Mouse (Mus musculus) MEL (cell line): ENCODE results near the gene Brsk2. TPM values are rescaled to one million over a fixed set of nuclear protein-coding genes. Genes with fewer than 3 reads are reported as not detected.

Experiments
- DNase-seq: peaks from one replicate; pipeline ENCODE4 v3.0.0; 2011; ENCODE audit warnings: low read depth, low spot score
- H3K27ac ChIP-seq: 2 replicates; pipeline ENCODE4 v1.5.1; 2012; ENCODE audit warnings: low read depth, mild to moderate bottlenecking, control low read depth, low read length, moderate library complexity; ENCODE audit not compliant: control insufficient read depth
- H3K27me3 ChIP-seq, 2 experiments: fragments of 150-350 bp in 1 of 2; sonication (generic) in 1 of 2; 2 replicates each; pipeline ENCODE4 v1.6.1; 2012; ENCODE audit warnings: low read length in 2 of 2, mild to moderate bottlenecking in 2 of 2, improper control_type of control experiment in 1 of 2, moderate library complexity in 1 of 2; ENCODE audit not compliant: insufficient read depth in 2 of 2, control insufficient read depth in 1 of 2
- H3K36me3 ChIP-seq, 2 experiments: 2 replicates each; pipeline ENCODE4 v1.6.1; 2012 to 2014; ENCODE audit warnings: low read length in 2 of 2, improper control_type of control experiment in 1 of 2, inconsistent platforms in 1 of 2, mild to moderate bottlenecking in 1 of 2; ENCODE audit not compliant: insufficient read depth in 2 of 2, control insufficient read depth in 1 of 2
- H3K4me1 ChIP-seq, 2 experiments: fragments of 150-350 bp in 1 of 2; sonication (generic) in 1 of 2; 2 replicates each; pipeline ENCODE4 v1.6.1; 2012; ENCODE audit warnings: low read length in 2 of 2, improper control_type of control experiment in 1 of 2, mild to moderate bottlenecking in 1 of 2; ENCODE audit not compliant: insufficient read depth in 2 of 2, control insufficient read depth in 1 of 2
- H3K4me3 ChIP-seq, 2 experiments: fragments of 150-350 bp in 1 of 2; sonication (generic) in 1 of 2; 2 replicates each; pipeline ENCODE4 v1.5.1; 2012; ENCODE audit warnings: low read depth in 2 of 2, low read length in 2 of 2, mild to moderate bottlenecking in 2 of 2, moderate library complexity in 2 of 2, control low read depth in 1 of 2, improper control_type of control experiment in 1 of 2; ENCODE audit not compliant: control insufficient read depth in 1 of 2, insufficient read depth in 1 of 2
- H3K79me2 ChIP-seq: 2 replicates; pipeline ENCODE4 v1.6.1; 2012; ENCODE audit warnings: mild to moderate bottlenecking, low read length, moderate library complexity; ENCODE audit not compliant: control insufficient read depth, poor library complexity, insufficient read depth
- H3K9ac ChIP-seq: 2 replicates; pipeline ENCODE4 v1.6.1; 2012; ENCODE audit warnings: low read depth, mild to moderate bottlenecking, control low read depth, low read length, moderate library complexity; ENCODE audit not compliant: control insufficient read depth, poor library complexity, severe bottlenecking
- H3K9me3 ChIP-seq: fragments of 150-350 bp; sonication (generic); replicated peaks from 2 replicates; pipeline ENCODE4 v1.6.1; 2012; ENCODE audit warnings: mild to moderate bottlenecking, low read length, improper control_type of control experiment, moderate library complexity; ENCODE audit not compliant: insufficient read depth
- CHD1 ChIP-seq: IDR thresholded peaks from 2 replicates; pipeline ENCODE4 v1.6.1; 2012; ENCODE audit warnings: low read depth, mild to moderate bottlenecking, inconsistent platforms, low read length, improper control_type of control experiment
- CTCF ChIP-seq, 3 experiments: IDR thresholded peaks in 2 of 3; conservative IDR thresholded peaks in 1 of 3; 2 replicates each; pipeline ENCODE4 v1.5.1; 2011 to 2012; ENCODE audit warnings: low read length in 3 of 3, low read depth in 2 of 3, mild to moderate bottlenecking in 2 of 3, improper control_type of control experiment in 1 of 3, inconsistent platforms in 1 of 3, mixed read lengths in 1 of 3, moderate library complexity in 1 of 3; ENCODE audit not compliant: control insufficient read depth in 1 of 3, insufficient read depth in 1 of 3, poor library complexity in 1 of 3, severe bottlenecking in 1 of 3
- E2F4 ChIP-seq: IDR thresholded peaks from 2 replicates; pipeline ENCODE4 v1.6.1; 2011; ENCODE audit warnings: low read depth, low read length, improper control_type of control experiment, borderline replicate concordance
- GATA1 ChIP-seq: IDR thresholded peaks from 2 replicates; pipeline ENCODE4 v1.6.1; 2011; ENCODE audit warnings: low read depth, low read length, improper control_type of control experiment
- KAT2A ChIP-seq: conservative IDR thresholded peaks from 2 replicates; pipeline ENCODE4 v1.6.1; 2012; ENCODE audit warnings: low read depth, low read length, improper control_type of control experiment, inconsistent platforms
- MAZ ChIP-seq: IDR thresholded peaks from 2 replicates; pipeline ENCODE4 v1.6.1; 2012; ENCODE audit warnings: low read depth, mild to moderate bottlenecking, inconsistent platforms, low read length, improper control_type of control experiment
- MEF2A ChIP-seq: IDR thresholded peaks from 2 replicates; pipeline ENCODE4 v1.6.1; 2014; ENCODE audit warnings: low read depth, mild to moderate bottlenecking, inconsistent platforms, low read length, improper control_type of control experiment; ENCODE audit not compliant: poor library complexity, insufficient replicate concordance, severe bottlenecking; ENCODE audit errors: extremely low read depth
- MXI1 ChIP-seq: IDR thresholded peaks from 2 replicates; pipeline ENCODE4 v1.6.1; 2011; ENCODE audit warnings: mild to moderate bottlenecking, low read depth, low read length, improper control_type of control experiment
- MYC ChIP-seq: IDR thresholded peaks from 2 replicates; pipeline ENCODE4 v1.6.1; 2011; ENCODE audit warnings: low read depth, mild to moderate bottlenecking, low read length, improper control_type of control experiment, moderate library complexity
- NELFE ChIP-seq: IDR thresholded peaks from 2 replicates; pipeline ENCODE4 v1.6.1; 2011; ENCODE audit warnings: low read depth, low read length, improper control_type of control experiment
- NRF1 ChIP-seq: IDR thresholded peaks from 2 replicates; pipeline ENCODE4 v1.6.1; 2014; ENCODE audit warnings: low read depth, mild to moderate bottlenecking, inconsistent platforms, low read length, improper control_type of control experiment, moderate library complexity; ENCODE audit not compliant: poor library complexity, insufficient read depth, severe bottlenecking
- POLR2A ChIP-seq, 2 experiments: IDR thresholded peaks; 2 replicates each; pipeline ENCODE4 v1.6.1; 2011 to 2012; ENCODE audit warnings: low read length in 2 of 2, mild to moderate bottlenecking in 2 of 2, control low read depth in 1 of 2, improper control_type of control experiment in 1 of 2, low read depth in 1 of 2, moderate library complexity in 1 of 2; ENCODE audit not compliant: control insufficient read depth in 1 of 2, insufficient read depth in 1 of 2, poor library complexity in 1 of 2
- POLR2AphosphoS2 ChIP-seq: IDR thresholded peaks from 2 replicates; pipeline ENCODE4 v1.6.1; 2011; ENCODE audit warnings: low read length, improper control_type of control experiment
- RAD21 ChIP-seq: IDR thresholded peaks from 2 replicates; pipeline ENCODE4 v1.6.1; 2011; ENCODE audit warnings: mild to moderate bottlenecking, low read depth, low read length, improper control_type of control experiment
- SIN3A ChIP-seq: IDR thresholded peaks from 2 replicates; pipeline ENCODE4 v1.6.1; 2012; ENCODE audit warnings: low read length, improper control_type of control experiment, inconsistent platforms
- SMC3 ChIP-seq: IDR thresholded peaks from 2 replicates; pipeline ENCODE4 v1.6.1; 2011; ENCODE audit warnings: low read depth, low read length, improper control_type of control experiment
- ZMIZ1 ChIP-seq: IDR thresholded peaks from 2 replicates; pipeline ENCODE4 v1.6.1; 2012; ENCODE audit warnings: low read depth, mild to moderate bottlenecking, inconsistent platforms, low read length, improper control_type of control experiment, moderate library complexity
- ZNF384 ChIP-seq: IDR thresholded peaks from 2 replicates; pipeline ENCODE4 v1.6.1; 2012; ENCODE audit warnings: low read depth, mild to moderate bottlenecking, inconsistent platforms, low read length, improper control_type of control experiment
- polyA plus RNA-seq, 2 experiments: library from polyadenylated mRNA; stranded (reverse) in 1 of 2; unstranded in 1 of 2; fragments of >175 nt in 1 of 2; fragments of >200 nt in 1 of 2; gene quantifications; 2 replicates each; pipeline versions ENCODE4 v1.2.1 to v1.2.4; 2012; ENCODE audit warnings: low replicate concordance in 2 of 2, low read depth in 1 of 2; ENCODE audit not compliant: insufficient read length in 2 of 2, insufficient read depth in 1 of 2, missing spikeins in 1 of 2
- total RNA-seq: library from RNA; depleted of rRNA; stranded (reverse); fragments of 300-350 nt; gene quantifications from 2 replicates; pipeline ENCODE4 v1.2.3, GENCODE M21; 2012

Gene Brsk2
- total and polyA plus RNA-seq, 3 experiments: 0.13 to 0.19 TPM; not detected in 1

DNA sequence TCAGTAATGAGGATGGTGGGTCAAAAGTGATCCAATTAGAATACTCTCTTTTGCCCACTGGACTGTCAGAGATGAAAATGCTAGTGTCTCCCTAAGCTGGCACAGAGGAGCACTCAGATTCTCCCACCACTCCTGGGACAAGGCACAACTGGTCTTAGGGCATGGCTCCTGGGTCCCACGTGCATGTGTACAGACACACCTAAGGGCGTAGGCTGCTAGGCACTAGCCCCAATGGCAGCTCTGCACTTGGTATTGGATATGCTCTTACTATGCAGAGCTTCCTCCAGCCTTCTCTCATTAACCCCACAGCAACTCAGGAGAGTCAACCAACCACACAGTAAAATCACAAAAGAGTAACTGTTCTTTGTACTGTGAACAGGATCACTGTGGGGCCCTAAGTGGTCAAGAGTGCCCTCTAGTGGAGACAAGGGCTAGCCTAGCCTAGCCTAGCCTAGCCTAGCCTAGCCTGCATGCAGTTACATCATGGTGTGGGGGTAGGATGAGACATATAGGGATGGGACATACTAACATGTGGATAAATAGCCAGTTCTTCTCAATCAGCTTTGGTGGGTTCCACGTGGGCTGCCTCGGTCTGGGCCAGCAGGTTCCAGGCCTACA is 88.1 kb downstream of the Brsk2 start (continued):
- TF ChIP-seq E2F4 (no peak), NELFE (no peak), SMC3 (peak; percentile 51), MEF2A (no peak), RAD21 (peak; percentile 45), KAT2A (no peak), CHD1 (no peak), MAZ (0 out of 2 replicates have a peak, but pooled peaks have one; percentile 25), GATA1 (no peak), ZNF384 (no peak), SIN3A (no peak), NRF1 (no peak), ZMIZ1 (no peak), CTCF (IDR thresholded peaks at IDR 0.05 in 2 of 3, conservative IDR thresholded peaks at IDR 0.05 in 1 of 3; ENCODE audit: control insufficient read depth in 1 of 3, insufficient read depth in 1 of 3, low read depth in 2 of 3, low read length in 3 of 3, poor library complexity in 1 of 3, severe bottlenecking in 1 of 3) (peak; percentile 76 to 82 (median 77))

DNA sequence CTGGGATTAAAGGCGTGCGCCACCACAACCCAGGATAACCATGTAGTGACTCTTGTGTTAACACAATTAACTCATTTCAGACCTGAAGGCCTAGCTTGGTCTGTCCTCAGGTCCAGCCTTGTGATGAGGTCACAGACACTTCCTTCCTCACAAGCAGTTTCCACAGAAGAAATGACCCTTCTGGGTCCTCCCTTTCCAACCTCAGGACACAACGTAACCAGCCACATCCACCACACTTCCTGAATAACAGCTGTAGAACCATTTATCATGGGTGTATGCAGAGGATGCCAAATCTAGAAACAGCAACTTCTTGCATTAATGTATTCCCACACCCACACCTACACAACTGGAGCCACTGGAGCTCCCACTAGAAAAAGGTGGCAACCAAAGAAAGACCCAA is 91.2 kb downstream of the Brsk2 start:
- no peak overlapping the region for H3K9ac ChIP-seq
- H3K4me3 ChIP-seq: no peak overlapping the region
- peaks cover 9% of the 10 kb centered on the region; the same call in 1 of the 2 replicates for H3K79me2 ChIP-seq
- no peaks in the 10 kb centered on the region for H3K9me3 ChIP-seq
- H3K27ac ChIP-seq: no peak overlapping the region
- no peak for DNase-seq
- no peak for TF ChIP-seq MXI1
- H3K27me3 ChIP-seq: no peaks in the 10 kb centered on the region
- H3K4me1 ChIP-seq: no peaks in the 10 kb centered on the region
- H3K36me3 ChIP-seq: no peaks in the 10 kb centered on the region; a peak in 1 of 4 replicates

DNA sequence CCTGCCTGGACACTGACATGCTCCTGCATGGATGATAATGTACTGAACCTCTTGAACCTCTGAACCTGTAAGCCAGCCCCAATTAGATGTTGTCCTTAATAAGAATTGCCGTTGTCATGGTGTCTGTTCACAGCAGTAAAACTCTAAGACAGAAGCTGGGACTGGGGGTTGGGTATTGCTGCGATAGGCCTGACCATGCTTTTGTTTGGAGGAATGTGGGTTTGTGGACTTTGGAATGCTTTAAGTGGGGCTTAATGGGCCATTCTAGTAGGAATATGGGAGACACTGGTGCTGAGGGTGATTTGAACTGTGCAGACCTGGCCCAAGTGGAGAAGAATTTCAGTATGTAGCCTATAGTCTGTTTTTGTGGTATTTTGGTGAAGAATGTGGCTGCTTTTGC is 95.8 kb downstream of the Brsk2 start:
- H3K4me1 ChIP-seq: no peaks in the 10 kb centered on the region
- H3K27ac ChIP-seq: no peak overlapping the region
- H3K79me2 ChIP-seq: 0 out of 2 replicates have a peak, but pooled peaks cover 1% of the 10 kb centered on the region
- TF ChIP-seq MEF2A (no peak), POLR2A (IDR thresholded peaks at IDR 0.05; ENCODE audit: control insufficient read depth in 1 of 2, insufficient read depth in 1 of 2, low read depth in 1 of 2, low read length in 2 of 2, poor library complexity in 1 of 2) (no peak), MYC (no peak), POLR2AphosphoS2 (no peak)
- TF ChIP-seq, all 39 proteins: peak for 0
- Histone ChIP-seq H3K36me3 (peaks cover 0 to 4% of the 10 kb centered on the region in 2 experiments; a peak in 1 of 4 replicates), H3K9ac (no peak overlapping the region), H3K27me3 (no peaks in the 10 kb centered on the region), H3K9me3 (no peaks in the 10 kb centered on the region), H3K4me3 (no peak overlapping the region)
- no peak for DNase-seq
